Mouse (Mus musculus): ENCODE data around the gene Hoxa11. TPM values are rescaled to one million over a fixed set of nuclear protein-coding genes. Genes with fewer than 3 reads are reported as not detected.

Gene Hoxa11
- polyA plus RNA-seq, 1 experiment from 2014 or later: not detected

- WGBS: 9% methylated on average over 7 of the region's 7 CpGs
- no peak for DNase-seq (ENCODE audit: low spot score)
- no peaks in the 10 kb centered on the region for H3K9me3 ChIP-seq
- peaks cover 100% of the 10 kb centered on the region for H3K27me3 ChIP-seq (replicated peaks; ENCODE audit: low read depth, poor library complexity, severe bottlenecking)
- H3K27ac ChIP-seq (replicated peaks): no peak overlapping the region
- peaks cover 2% of the 10 kb centered on the region for H3K4me1 ChIP-seq
- no peak overlapping the region for H3K4me3 ChIP-seq
- no peaks in the 10 kb centered on the region for H3K36me3 ChIP-seq (replicated peaks)
Measured at GRCm38 (mm10) chr6:52251177-52251879, 5.7 kb upstream of the Hoxa11 start.

GRCm38 (mm10) chr6:52249826-52250225 lies 4.2 kb upstream of the Hoxa11 start:
- Histone ChIP-seq H3K4me1 (peaks cover 10% of the 10 kb centered on the region), H3K36me3 (replicated peaks) (no peaks in the 10 kb centered on the region), H3K4me3 (no peak overlapping the region), H3K9me3 (no peaks in the 10 kb centered on the region), H3K27ac (replicated peaks) (no peak overlapping the region), H3K27me3 (replicated peaks; ENCODE audit: low read depth, poor library complexity, severe bottlenecking) (peaks cover 100% of the 10 kb centered on the region)
- no peak for DNase-seq (ENCODE audit: low spot score)
- 3% methylated on average over 4 of the region's 4 CpGs for WGBS

GRCm38 (mm10) chr6:52249415-52249738 lies 3.8 kb upstream of the Hoxa11 start:
- under 1% methylated on average over 16 of the region's 16 CpGs for WGBS
- no peaks in the 10 kb centered on the region for H3K9me3 ChIP-seq
- H3K27me3 ChIP-seq (replicated peaks; ENCODE audit: low read depth, poor library complexity, severe bottlenecking): peaks cover 100% of the 10 kb centered on the region
- no peak overlapping the region for H3K27ac ChIP-seq (replicated peaks)
- no peaks in the 10 kb centered on the region for H3K36me3 ChIP-seq (replicated peaks)
- H3K4me3 ChIP-seq: no peak overlapping the region
- DNase-seq (ENCODE audit: low spot score): no peak
- H3K4me1 ChIP-seq: peaks cover 10% of the 10 kb centered on the region

GRCm38 (mm10) chr6:52248638-52249414 lies 3.2 kb upstream of the Hoxa11 start:
- Histone ChIP-seq H3K27me3 (replicated peaks; ENCODE audit: low read depth, poor library complexity, severe bottlenecking) (peaks cover 100% of the 10 kb centered on the region), H3K4me1 (peaks cover 12% of the 10 kb centered on the region), H3K27ac (replicated peaks) (no peak overlapping the region), H3K36me3 (replicated peaks) (no peaks in the 10 kb centered on the region), H3K4me3 (no peak overlapping the region), H3K9me3 (no peaks in the 10 kb centered on the region)
- no peak for DNase-seq (ENCODE audit: low spot score)
- under 1% methylated on average over 27 of the region's 27 CpGs for WGBS

- Histone ChIP-seq H3K27ac (replicated peaks) (no peak overlapping the region), H3K27me3 (replicated peaks; ENCODE audit: low read depth, poor library complexity, severe bottlenecking) (peaks cover 100% of the 10 kb centered on the region), H3K9me3 (no peaks in the 10 kb centered on the region), H3K36me3 (replicated peaks) (no peaks in the 10 kb centered on the region), H3K4me3 (no peak overlapping the region), H3K4me1 (peaks cover 15% of the 10 kb centered on the region)
- DNase-seq (ENCODE audit: low spot score): no peak
- WGBS: 2% methylated on average over 23 of the region's 23 CpGs
Measured at GRCm38 (mm10) chr6:52247766-52248637, 2.4 kb upstream of the Hoxa11 start.

GRCm38 (mm10) chr6:52246916-52247315 lies 1.3 kb upstream of the Hoxa11 start:
- Histone ChIP-seq H3K27ac (replicated peaks) (no peak overlapping the region), H3K4me1 (peaks cover 15% of the 10 kb centered on the region), H3K36me3 (replicated peaks) (no peaks in the 10 kb centered on the region), H3K27me3 (replicated peaks; ENCODE audit: low read depth, poor library complexity, severe bottlenecking) (peaks cover 100% of the 10 kb centered on the region), H3K4me3 (no peak overlapping the region), H3K9me3 (no peaks in the 10 kb centered on the region)
- no peak for DNase-seq (ENCODE audit: low spot score)
- WGBS: 4% methylated on average over 3 of the region's 3 CpGs

GRCm38 (mm10) chr6:52246403-52246803 lies 793 bp upstream of the Hoxa11 start:
- no peak for DNase-seq (ENCODE audit: low spot score)
- no peaks in the 10 kb centered on the region for H3K36me3 ChIP-seq (replicated peaks)
- H3K4me1 ChIP-seq: peaks cover 15% of the 10 kb centered on the region
- no peaks in the 10 kb centered on the region for H3K9me3 ChIP-seq
- H3K4me3 ChIP-seq: no peak overlapping the region
- H3K27ac ChIP-seq (replicated peaks): no peak overlapping the region
- WGBS: under 1% methylated on average over 26 of the region's 26 CpGs
- H3K27me3 ChIP-seq (replicated peaks; ENCODE audit: low read depth, poor library complexity, severe bottlenecking): peaks cover 100% of the 10 kb centered on the region

- no peak overlapping the region for H3K4me3 ChIP-seq
- no peak for DNase-seq (ENCODE audit: low spot score)
- H3K4me1 ChIP-seq: peaks cover 15% of the 10 kb centered on the region
- no peak overlapping the region for H3K27ac ChIP-seq (replicated peaks)
- H3K9me3 ChIP-seq: no peaks in the 10 kb centered on the region
- WGBS: under 1% methylated on average over 71 of the region's 71 CpGs
- H3K36me3 ChIP-seq (replicated peaks): no peaks in the 10 kb centered on the region
- H3K27me3 ChIP-seq (replicated peaks; ENCODE audit: low read depth, poor library complexity, severe bottlenecking): peaks cover 100% of the 10 kb centered on the region
Measured at GRCm38 (mm10) chr6:52245040-52245756, 412 bp downstream of the Hoxa11 start.

- WGBS: 1% methylated on average over 23 of the region's 23 CpGs
- Histone ChIP-seq H3K27me3 (replicated peaks; ENCODE audit: low read depth, poor library complexity, severe bottlenecking) (peaks cover 100% of the 10 kb centered on the region), H3K9me3 (no peaks in the 10 kb centered on the region), H3K4me1 (peaks cover 15% of the 10 kb centered on the region), H3K4me3 (no peak overlapping the region), H3K27ac (replicated peaks) (no peak overlapping the region), H3K36me3 (replicated peaks) (no peaks in the 10 kb centered on the region)
- DNase-seq (ENCODE audit: low spot score): no peak
Measured at GRCm38 (mm10) chr6:52244471-52245039, 1.1 kb downstream of the Hoxa11 start.

GRCm38 (mm10) chr6:52243681-52244121 lies 1.9 kb downstream of the Hoxa11 start:
- peak; percentile 54 for DNase-seq (ENCODE audit: low spot score)
- no peaks in the 10 kb centered on the region for H3K36me3 ChIP-seq (replicated peaks)
- no peaks in the 10 kb centered on the region for H3K9me3 ChIP-seq
- H3K4me3 ChIP-seq: no peak overlapping the region
- H3K4me1 ChIP-seq: peaks cover 15% of the 10 kb centered on the region
- H3K27me3 ChIP-seq (replicated peaks; ENCODE audit: low read depth, poor library complexity, severe bottlenecking): peaks cover 100% of the 10 kb centered on the region
- no peak overlapping the region for H3K27ac ChIP-seq (replicated peaks)
- 0% methylated on average over 12 of the region's 12 CpGs for WGBS

GRCm38 (mm10) chr6:52242801-52243332 lies 2.7 kb downstream of the Hoxa11 start:
- no peak overlapping the region for H3K4me3 ChIP-seq
- H3K36me3 ChIP-seq (replicated peaks): no peaks in the 10 kb centered on the region
- no peaks in the 10 kb centered on the region for H3K9me3 ChIP-seq
- H3K27me3 ChIP-seq (replicated peaks; ENCODE audit: low read depth, poor library complexity, severe bottlenecking): peaks cover 100% of the 10 kb centered on the region
- peak; percentile 27 for DNase-seq (ENCODE audit: low spot score)
- no peak overlapping the region for H3K27ac ChIP-seq (replicated peaks)
- 3% methylated on average over 4 of the region's 4 CpGs for WGBS
- H3K4me1 ChIP-seq: peaks cover 15% of the 10 kb centered on the region
